Mouse (Mus musculus): ENCODE data around the gene Myh10. TPM values are rescaled to one million over a fixed set of nuclear protein-coding genes. Genes with fewer than 3 reads are reported as not detected.

The Myh10 gene
- polyA plus RNA-seq, 1 experiment from 2014 or later, result 8.0 TPM

GRCm38 (mm10) chr11:68862260-68862659, 170.9 kb downstream of the Myh10 start:
- ATAC-seq, result no peak
- no peak overlapping the region for H3K9ac ChIP-seq (replicated peaks)
- H3K27me3 ChIP-seq (ENCODE audit: insufficient read depth, low read length), result no peaks in the 10 kb centered on the region
- H3K4me3 ChIP-seq (ENCODE audit: low read depth, low read length), result no peak overlapping the region
- no peak for DNase-seq
- no peak overlapping the region for H3K27ac ChIP-seq (ENCODE audit: low read depth)
- H3K9me3 ChIP-seq (ENCODE audit: low read length), result no peaks in the 10 kb centered on the region
- peaks cover 15% of the 10 kb centered on the region for H3K4me1 ChIP-seq (ENCODE audit: insufficient read depth)
- 77% methylated on average over 2 of the region's 2 CpGs for WGBS (ENCODE audit: insufficient replicate concordance)
- TF ChIP-seq CTCF (IDR thresholded peaks at IDR 0.05; ENCODE audit: low read depth), result no peak
- no peak for TF ChIP-seq EP300 (IDR thresholded peaks at IDR 0.05; ENCODE audit: low read depth)
- H3K36me3 ChIP-seq (replicated peaks; ENCODE audit: insufficient read depth, low read length), result no peaks in the 10 kb centered on the region
- H3K4me2 ChIP-seq (ENCODE audit: low read depth, low read length), result no peak overlapping the region

GRCm38 (mm10) chr11:68863631-68864091, 172.3 kb downstream of the Myh10 start:
- Histone ChIP-seq H3K36me3 (replicated peaks; ENCODE audit: insufficient read depth, low read length) (no peaks in the 10 kb centered on the region), H3K27me3 (ENCODE audit: insufficient read depth, low read length) (no peaks in the 10 kb centered on the region), H3K4me2 (ENCODE audit: low read depth, low read length) (peak overlapping the region; percentile 18; the same call in 1 of the 2 replicates), H3K27ac (ENCODE audit: low read depth) (peak overlapping the region; percentile 62), H3K4me1 (ENCODE audit: insufficient read depth) (peaks cover 20% of the 10 kb centered on the region), H3K9me3 (ENCODE audit: low read length) (no peaks in the 10 kb centered on the region), H3K9ac (replicated peaks) (no peak overlapping the region), H3K4me3 (ENCODE audit: low read depth, low read length) (no peak overlapping the region)
- no peak for ATAC-seq
- DNase-seq, result peak; percentile 21
- WGBS (ENCODE audit: insufficient replicate concordance), result 31% methylated on average over 4 of the region's 4 CpGs
- no peak for TF ChIP-seq CTCF (IDR thresholded peaks at IDR 0.05; ENCODE audit: low read depth)
- TF ChIP-seq EP300 (IDR thresholded peaks at IDR 0.05; ENCODE audit: low read depth), result peak; percentile 35; the same call in 1 of the 2 replicates

GRCm38 (mm10) chr11:68864544-68865189, 173.3 kb downstream of the Myh10 start:
- Histone ChIP-seq H3K36me3 (replicated peaks; ENCODE audit: insufficient read depth, low read length) (no peaks in the 10 kb centered on the region), H3K4me1 (ENCODE audit: insufficient read depth) (peaks cover 20% of the 10 kb centered on the region), H3K4me3 (ENCODE audit: low read depth, low read length) (no peak overlapping the region), H3K27ac (ENCODE audit: low read depth) (peak overlapping the region; percentile 46), H3K27me3 (ENCODE audit: insufficient read depth, low read length) (no peaks in the 10 kb centered on the region), H3K4me2 (ENCODE audit: low read depth, low read length) (0 out of 2 replicates have a peak overlapping the region, but pooled peaks have one; percentile 1), H3K9ac (replicated peaks) (no peak overlapping the region), H3K9me3 (ENCODE audit: low read length) (no peaks in the 10 kb centered on the region)
- whole genome bisulfite sequencing (ENCODE audit: insufficient replicate concordance), result 12% methylated on average over 9 of the region's 9 CpGs
- ATAC-seq (peak; percentile 90), DNase-seq (peak; percentile 87)
- TF ChIP-seq CTCF (IDR thresholded peaks at IDR 0.05; ENCODE audit: low read depth) (no peak), EP300 (IDR thresholded peaks at IDR 0.05; ENCODE audit: low read depth) (peak; percentile 88)

Other genes with a start within 250 kb of the Myh10 start
- gene Pik3r6, start 188.5 kb upstream of the Myh10 start, polyA plus RNA-seq (2015; fragmentation: Nextera tagmentation; extraction: Ambion mirVana), result 2.4 and 2.5 TPM in 2 replicates
- 0.12 TPM in 1 of 2 replicates, not detected in the other for gene Mfsd6l, start 135.4 kb upstream of the Myh10 start, polyA plus RNA-seq (2015; fragmentation: Nextera tagmentation; extraction: Ambion mirVana)
- not detected in 2 replicates for gene Ccdc42, start 104.5 kb upstream of the Myh10 start, polyA plus RNA-seq (2015; fragmentation: Nextera tagmentation; extraction: Ambion mirVana)
- gene Ndel1, start 180.3 kb downstream of the Myh10 start, polyA plus RNA-seq (2015; fragmentation: Nextera tagmentation; extraction: Ambion mirVana), result 32.8 and 33.8 TPM in 2 replicates
- gene Rnf222, start 197.0 kb downstream of the Myh10 start, polyA plus RNA-seq (2015; fragmentation: Nextera tagmentation; extraction: Ambion mirVana), result 0.02 and 0.07 TPM in 2 replicates
- 531 and 540 TPM in 2 replicates for gene Rpl26, start 210.0 kb downstream of the Myh10 start, polyA plus RNA-seq (2015; fragmentation: Nextera tagmentation; extraction: Ambion mirVana)
- gene Odf4, start 235.5 kb downstream of the Myh10 start, polyA plus RNA-seq (2015; fragmentation: Nextera tagmentation; extraction: Ambion mirVana), result not detected in 2 replicates